Mouse (Mus musculus): ENCODE measurements at regions not wholly inside any gene's neighbourhood (a gene's known extent, or its start where the extent isn't known, plus 50 kb on each side); places are given as distances from the start of the nearest gene placed in this dataset.

- no peak for ATAC-seq (ENCODE audit: extremely low read depth, insufficient number of reproducible peaks, low FRiP score, poor library complexity, severe bottlenecking)
These were observed 169.4 kb downstream of the Gsdmc2 start for GRCm38 (mm10) chr15:63675491-63676036.

- no peak for ATAC-seq (ENCODE audit: extremely low read depth, insufficient number of reproducible peaks, low FRiP score, poor library complexity, severe bottlenecking)
These were observed 170.6 kb downstream of the Gsdmc2 start for GRCm38 (mm10) chr15:63674404-63674803.

- no peak for ATAC-seq (ENCODE audit: extremely low read depth, insufficient number of reproducible peaks, low FRiP score, poor library complexity, severe bottlenecking)
These were observed 173.9 kb downstream of the Gsdmc2 start for GRCm38 (mm10) chr15:63671081-63671480.

GRCm38 (mm10) chr15:63670561-63670960 lies 174.4 kb downstream of the Gsdmc2 start:
- no peak for ATAC-seq (ENCODE audit: extremely low read depth, insufficient number of reproducible peaks, low FRiP score, poor library complexity, severe bottlenecking)

GRCm38 (mm10) chr15:63667536-63667935 lies 177.4 kb downstream of the Gsdmc2 start:
- ATAC-seq (ENCODE audit: extremely low read depth, insufficient number of reproducible peaks, low FRiP score, poor library complexity, severe bottlenecking): peak; percentile 33; the same call in 1 of the 2 replicates

- ATAC-seq (ENCODE audit: extremely low read depth, insufficient number of reproducible peaks, low FRiP score, poor library complexity, severe bottlenecking): no peak
These were observed 179.5 kb downstream of the Gsdmc2 start for GRCm38 (mm10) chr15:63665517-63665916.

GRCm38 (mm10) chr15:63664877-63665276 lies 180.1 kb downstream of the Gsdmc2 start:
- no peak for ATAC-seq (ENCODE audit: extremely low read depth, insufficient number of reproducible peaks, low FRiP score, poor library complexity, severe bottlenecking)

GRCm38 (mm10) chr15:63662183-63662582 lies 182.8 kb downstream of the Gsdmc2 start:
- ATAC-seq (ENCODE audit: extremely low read depth, insufficient number of reproducible peaks, low FRiP score, poor library complexity, severe bottlenecking): no peak

GRCm38 (mm10) chr15:63658031-63658521 lies 186.9 kb downstream of the Gsdmc2 start:
- no peak for ATAC-seq (ENCODE audit: extremely low read depth, insufficient number of reproducible peaks, low FRiP score, poor library complexity, severe bottlenecking)

- peak; percentile 65; the same call in 1 of the 2 replicates for ATAC-seq (ENCODE audit: extremely low read depth, insufficient number of reproducible peaks, low FRiP score, poor library complexity, severe bottlenecking)
These were observed 192.6 kb downstream of the Gsdmc2 start for GRCm38 (mm10) chr15:63652216-63652961.

- no peak for ATAC-seq (ENCODE audit: extremely low read depth, insufficient number of reproducible peaks, low FRiP score, poor library complexity, severe bottlenecking)
These were observed 193.9 kb downstream of the Gsdmc2 start for GRCm38 (mm10) chr15:63651120-63651519.

- no peak for ATAC-seq (ENCODE audit: extremely low read depth, insufficient number of reproducible peaks, low FRiP score, poor library complexity, severe bottlenecking)
These were observed 196.6 kb downstream of the Gsdmc2 start for GRCm38 (mm10) chr15:63648142-63648989.

- no peak for ATAC-seq (ENCODE audit: extremely low read depth, insufficient number of reproducible peaks, low FRiP score, poor library complexity, severe bottlenecking)
These were observed 220.2 kb downstream of the Gsdmc2 start for GRCm38 (mm10) chr15:63624814-63625213.

GRCm38 (mm10) chr15:63624249-63624648 lies 220.7 kb downstream of the Gsdmc2 start:
- no peak for ATAC-seq (ENCODE audit: extremely low read depth, insufficient number of reproducible peaks, low FRiP score, poor library complexity, severe bottlenecking)

GRCm38 (mm10) chr15:63616506-63617208 lies 228.3 kb downstream of the Gsdmc2 start:
- ATAC-seq (ENCODE audit: extremely low read depth, insufficient number of reproducible peaks, low FRiP score, poor library complexity, severe bottlenecking): no peak

GRCm38 (mm10) chr15:63614191-63614590 lies 230.8 kb downstream of the Gsdmc2 start:
- ATAC-seq (ENCODE audit: extremely low read depth, insufficient number of reproducible peaks, low FRiP score, poor library complexity, severe bottlenecking): no peak

GRCm38 (mm10) chr15:63613120-63613519 lies 231.9 kb downstream of the Gsdmc2 start:
- ATAC-seq (ENCODE audit: extremely low read depth, insufficient number of reproducible peaks, low FRiP score, poor library complexity, severe bottlenecking): no peak

- ATAC-seq (ENCODE audit: extremely low read depth, insufficient number of reproducible peaks, low FRiP score, poor library complexity, severe bottlenecking): peak; percentile 64
These were observed 233.8 kb downstream of the Gsdmc2 start for GRCm38 (mm10) chr15:63611161-63611560.

GRCm38 (mm10) chr15:63603100-63603714 lies 241.8 kb downstream of the Gsdmc2 start:
- ATAC-seq (ENCODE audit: extremely low read depth, insufficient number of reproducible peaks, low FRiP score, poor library complexity, severe bottlenecking): no peak

Measured in neutrophil, adult 5-6 weeks (primary cell).